Mouse (Mus musculus): ENCODE results near the gene Adgre4. TPM values are rescaled to one million over a fixed set of nuclear protein-coding genes. Genes with fewer than 3 reads are reported as not detected.

The Adgre4 gene
- 0.08 and 0.11 TPM in 2 replicates for polyA plus RNA-seq (2016; fragmentation: Nextera tagmentation; extraction: Ambion mirVana)

DNA sequence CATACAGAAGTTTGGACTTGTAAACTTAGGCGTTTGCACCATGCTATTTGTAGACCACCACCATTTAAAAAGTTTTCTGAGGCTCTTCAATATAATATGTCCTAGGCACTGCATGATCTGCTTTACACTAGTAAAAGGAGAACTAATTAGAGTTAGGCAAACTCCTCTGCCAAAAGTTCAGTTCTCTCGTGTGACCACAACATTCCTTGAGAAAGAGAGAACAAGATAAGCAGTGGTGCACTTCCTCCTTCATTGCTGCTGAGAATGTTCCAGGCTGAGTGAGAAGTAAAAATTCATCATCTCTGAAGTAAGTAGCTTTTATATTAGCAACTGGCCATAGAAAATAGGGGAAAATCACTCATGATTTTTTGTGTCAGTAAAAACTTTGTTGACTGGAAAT is at the start of gene Adgre4:
Adgre4 (plus strand) TSS at position 199 of the 400 bp plus-strand sequence.
- ATAC-seq (ENCODE audit: insufficient number of reproducible peaks, insufficient read depth, low FRiP score, low TSS enrichment, low read depth): no peak
- H3K9me3 ChIP-seq: no peaks in the 10 kb centered on the region

DNA sequence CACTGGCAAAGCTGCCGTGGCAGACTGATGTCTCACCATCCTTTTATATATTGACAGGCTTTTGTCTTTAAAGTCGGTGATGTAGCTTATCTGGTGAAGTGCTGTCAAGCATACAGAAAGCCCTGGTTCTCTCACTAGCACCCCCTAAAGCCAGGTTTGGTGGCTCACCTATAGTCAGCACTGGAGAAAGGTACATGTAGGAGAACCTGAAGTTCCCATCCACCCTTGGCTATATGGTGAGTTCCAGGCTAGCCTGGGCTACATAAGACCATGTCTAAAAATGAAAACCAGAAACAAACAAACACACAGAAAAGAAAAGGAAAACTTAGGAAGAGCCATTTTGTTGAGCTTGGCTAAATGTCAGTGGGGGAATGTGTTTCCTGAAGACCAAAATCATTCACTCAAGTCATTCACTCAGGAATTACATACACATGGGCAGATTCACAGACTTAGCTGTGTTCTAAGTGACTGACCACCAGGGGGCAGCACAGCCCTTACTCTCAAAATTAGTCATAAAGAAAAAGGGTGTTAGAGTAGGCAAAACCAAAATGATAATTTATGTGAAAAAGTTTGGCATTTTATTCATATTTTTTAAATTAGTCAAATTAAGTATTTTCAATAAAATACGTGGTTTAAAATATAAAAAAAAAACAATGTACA is 47.5 kb upstream of the Adgre4 start:
- Histone ChIP-seq H3K4me2 (no peak overlapping the region), H3K4me1 (replicated peaks) (no peaks in the 10 kb centered on the region), H3K9ac (replicated peaks) (no peak overlapping the region), H3K9me3 (no peaks in the 10 kb centered on the region), H3K27ac (no peak overlapping the region), H3K27me3 (no peaks in the 10 kb centered on the region), H3K4me3 (replicated peaks) (no peak overlapping the region), H3K36me3 (peaks cover 32% of the 10 kb centered on the region)
- ATAC-seq (ENCODE audit: insufficient number of reproducible peaks, insufficient read depth, low FRiP score, low TSS enrichment, low read depth): no peak
- 70% methylated on average over 3 of the region's 3 CpGs for WGBS

More for the DNA sequence above, at the start of gene Adgre4:
- no peak within 1 kb of the TSS for H3K27ac ChIP-seq
- WGBS: 59% methylated on average over 2 of the region's 2 CpGs
- H3K27me3 ChIP-seq: no peaks in the 10 kb centered on the region
- no peaks in the 10 kb centered on the region for H3K4me1 ChIP-seq (replicated peaks)
- H3K4me2 ChIP-seq: no peak within 1 kb of the TSS
- no peak within 1 kb of the TSS for H3K9ac ChIP-seq (replicated peaks)
- H3K36me3 ChIP-seq: no peaks in the 10 kb centered on the region
- no peak within 1 kb of the TSS for H3K4me3 ChIP-seq (replicated peaks)

DNA sequence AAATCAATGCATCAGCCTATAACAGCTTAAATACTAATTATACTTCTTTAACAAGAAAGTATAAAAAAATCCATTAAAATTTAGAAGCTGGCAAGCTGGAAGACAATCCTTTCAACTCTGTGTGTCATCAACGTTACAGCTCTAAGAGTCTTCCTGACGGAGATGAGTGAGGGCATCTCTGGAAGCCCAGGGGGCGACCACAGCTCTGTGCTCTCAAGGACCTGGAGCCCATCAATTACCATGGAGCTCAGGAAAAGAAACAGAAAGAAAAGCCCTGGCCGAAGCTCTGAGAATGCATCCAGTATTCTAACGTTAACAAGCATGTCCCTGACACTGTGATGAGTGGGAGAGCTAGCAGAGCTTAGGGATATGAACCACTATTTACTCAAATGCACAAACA is 46.9 kb upstream of the Adgre4 start:
- WGBS: 81% methylated on average over 5 of the region's 5 CpGs

DNA sequence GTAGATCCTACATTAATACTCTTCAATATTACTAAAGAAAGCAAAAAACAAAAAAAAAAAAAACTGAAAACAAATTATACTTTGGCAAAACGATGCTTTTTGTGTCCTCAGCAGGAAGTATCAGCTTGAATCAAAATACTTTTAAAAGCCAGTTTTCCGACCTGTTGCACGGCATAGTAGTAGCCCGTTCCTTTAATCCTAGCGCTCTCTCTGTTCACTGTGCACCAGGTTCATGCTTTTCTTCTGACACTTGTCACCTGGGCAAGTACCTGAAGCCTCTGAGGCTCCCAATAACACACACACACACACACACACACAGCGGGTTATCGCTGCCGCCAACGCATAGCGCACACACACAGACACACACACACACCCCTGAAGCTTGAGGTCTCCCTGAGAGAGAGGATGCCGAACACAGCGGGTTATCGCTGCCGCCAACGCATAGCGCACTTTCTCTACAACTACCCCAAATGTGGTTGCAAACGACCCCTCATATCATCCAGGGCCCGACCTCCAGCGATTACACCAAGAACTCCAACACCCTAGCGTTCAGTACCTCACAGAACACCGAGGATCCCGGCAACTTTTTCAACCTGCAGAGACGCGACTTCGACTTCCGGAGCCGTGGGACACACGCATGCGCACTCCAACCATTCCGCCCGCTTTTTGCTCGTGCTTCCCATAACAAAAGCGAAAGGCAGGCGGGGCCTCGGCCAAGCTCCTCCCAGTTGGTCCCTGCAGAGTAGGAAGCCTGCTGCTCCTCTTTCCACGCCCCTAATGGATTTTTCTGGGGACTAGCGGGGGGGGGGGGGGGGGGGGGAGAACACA is 37.6 kb upstream of the Adgre4 start, which contains the start of gene Pot1b:
Pot1b (minus strand) TSS at position 645 of the 828 bp plus-strand sequence.
- Histone ChIP-seq H3K27ac (peak within 1 kb of the TSS; percentile 62), H3K9ac (replicated peaks) (peak within 1 kb of the TSS; percentile 70), H3K4me3 (replicated peaks) (peak within 1 kb of the TSS; percentile 75), H3K36me3 (peaks cover 15% of the 10 kb centered on the region), H3K4me1 (replicated peaks) (no peaks in the 10 kb centered on the region), H3K27me3 (no peaks in the 10 kb centered on the region), H3K4me2 (peak within 1 kb of the TSS; percentile 70), H3K9me3 (no peaks in the 10 kb centered on the region)
- WGBS: under 1% methylated on average over 37 of the region's 37 CpGs
- ATAC-seq (ENCODE audit: insufficient number of reproducible peaks, insufficient read depth, low FRiP score, low TSS enrichment, low read depth): peak; percentile 98

More for the DNA sequence above, 46.9 kb upstream of the Adgre4 start:
- H3K27ac ChIP-seq: no peak overlapping the region
- no peaks in the 10 kb centered on the region for H3K27me3 ChIP-seq
- H3K4me2 ChIP-seq: no peak overlapping the region
- H3K9me3 ChIP-seq: no peaks in the 10 kb centered on the region
- H3K36me3 ChIP-seq: peaks cover 26% of the 10 kb centered on the region
- H3K4me3 ChIP-seq (replicated peaks): no peak overlapping the region
- no peak for ATAC-seq (ENCODE audit: insufficient number of reproducible peaks, insufficient read depth, low FRiP score, low TSS enrichment, low read depth)
- H3K9ac ChIP-seq (replicated peaks): no peak overlapping the region
- H3K4me1 ChIP-seq (replicated peaks): no peaks in the 10 kb centered on the region

DNA sequence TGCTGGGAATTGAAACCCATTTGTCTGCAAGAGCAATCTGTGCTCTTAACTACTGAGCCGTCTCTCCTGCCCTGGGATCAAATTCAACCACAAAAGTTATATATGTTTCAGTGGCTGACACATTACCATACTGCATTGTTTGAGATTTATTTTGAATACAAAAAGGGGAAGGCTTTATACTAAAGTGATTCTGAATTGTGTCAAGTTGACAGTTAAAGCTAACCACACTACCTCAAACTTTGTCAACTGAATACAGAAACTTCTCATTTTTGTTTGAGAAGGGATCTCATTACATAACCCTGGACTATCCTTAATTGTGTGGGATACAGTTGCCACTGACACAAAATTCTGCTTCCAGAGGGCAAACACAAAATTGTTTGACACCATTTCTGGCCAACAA is 28.5 kb upstream of the Adgre4 start:
- Histone ChIP-seq H3K36me3 (no peaks in the 10 kb centered on the region), H3K27me3 (no peaks in the 10 kb centered on the region), H3K27ac (no peak overlapping the region), H3K4me1 (replicated peaks) (no peaks in the 10 kb centered on the region), H3K4me3 (replicated peaks) (no peak overlapping the region), H3K9me3 (no peaks in the 10 kb centered on the region), H3K4me2 (no peak overlapping the region), H3K9ac (replicated peaks) (no peak overlapping the region)
- WGBS: 67% methylated on average over 1 of the region's 1 CpGs
- no peak for ATAC-seq (ENCODE audit: insufficient number of reproducible peaks, insufficient read depth, low FRiP score, low TSS enrichment, low read depth)

DNA sequence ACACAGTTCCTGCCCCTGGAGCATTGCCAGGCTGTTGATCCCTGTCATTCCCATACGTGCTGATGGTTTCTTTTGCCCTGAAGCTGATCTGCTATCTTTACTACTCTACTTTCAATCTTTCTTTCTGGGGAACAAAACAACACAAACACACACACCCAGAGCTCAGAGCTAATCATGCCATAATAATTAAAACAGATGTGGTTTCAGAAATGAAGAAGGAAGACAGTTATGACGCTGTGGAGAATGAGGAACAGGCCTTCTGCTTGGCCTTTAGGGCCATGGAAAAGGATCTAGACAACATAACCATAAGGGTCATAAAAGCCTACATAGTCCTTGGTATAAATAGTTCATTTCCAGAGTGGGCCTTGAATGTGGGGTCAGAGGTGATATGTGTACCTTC is 27.5 kb upstream of the Adgre4 start:
- ATAC-seq (ENCODE audit: insufficient number of reproducible peaks, insufficient read depth, low FRiP score, low TSS enrichment, low read depth): no peak
- no peaks in the 10 kb centered on the region for H3K9me3 ChIP-seq

DNA sequence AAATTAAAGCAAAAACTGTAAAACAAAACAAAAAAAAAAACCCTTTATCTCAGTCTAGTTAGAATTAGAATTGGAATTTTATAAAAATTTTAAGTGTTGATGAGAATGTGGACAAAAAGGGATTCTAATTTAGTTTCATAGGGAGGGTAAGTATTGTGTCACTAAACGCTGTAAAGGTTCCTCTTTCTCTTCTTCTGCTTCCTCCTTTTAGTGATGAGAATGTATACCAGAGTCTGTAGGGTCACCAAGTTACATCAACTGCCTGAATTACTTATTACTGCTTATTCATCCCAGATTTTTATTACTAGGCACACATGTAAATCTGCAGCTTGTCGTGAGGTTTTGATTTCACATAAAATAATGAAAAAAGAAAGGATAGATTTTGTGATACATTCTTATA is 23.6 kb upstream of the Adgre4 start:
- Histone ChIP-seq H3K27me3 (no peaks in the 10 kb centered on the region), H3K4me3 (replicated peaks) (no peak overlapping the region), H3K9me3 (no peaks in the 10 kb centered on the region), H3K36me3 (no peaks in the 10 kb centered on the region), H3K4me2 (no peak overlapping the region), H3K27ac (no peak overlapping the region), H3K9ac (replicated peaks) (no peak overlapping the region), H3K4me1 (replicated peaks) (no peaks in the 10 kb centered on the region)
- no peak for ATAC-seq (ENCODE audit: insufficient number of reproducible peaks, insufficient read depth, low FRiP score, low TSS enrichment, low read depth)
- WGBS: 82% methylated on average over 2 of the region's 2 CpGs

More for the DNA sequence above, 27.5 kb upstream of the Adgre4 start:
- no peak overlapping the region for H3K9ac ChIP-seq (replicated peaks)
- H3K36me3 ChIP-seq: no peaks in the 10 kb centered on the region
- H3K4me3 ChIP-seq (replicated peaks): no peak overlapping the region
- H3K4me2 ChIP-seq: no peak overlapping the region
- WGBS: 68% methylated on average over 2 of the region's 2 CpGs
- no peak overlapping the region for H3K27ac ChIP-seq
- H3K4me1 ChIP-seq (replicated peaks): no peaks in the 10 kb centered on the region
- H3K27me3 ChIP-seq: no peaks in the 10 kb centered on the region

DNA sequence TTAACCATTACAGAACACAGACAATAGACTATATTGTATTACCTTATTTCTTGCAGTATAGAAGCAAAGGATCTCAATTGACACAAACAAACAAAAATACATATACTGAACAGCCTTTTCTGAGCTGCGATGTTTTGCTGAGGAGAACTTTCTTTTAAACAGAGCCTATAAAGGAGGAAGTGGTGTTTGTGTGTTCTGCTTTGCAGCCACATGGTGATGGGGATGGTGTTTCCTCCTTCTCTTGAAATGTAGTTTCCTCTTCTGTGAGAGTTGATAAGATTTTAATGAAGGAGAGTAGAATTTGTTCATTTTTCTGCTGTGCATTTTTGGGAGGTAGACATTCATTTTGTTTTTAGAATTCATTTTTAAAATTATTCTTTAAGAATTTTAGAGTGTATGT is 13.1 kb upstream of the Adgre4 start:
- no peaks in the 10 kb centered on the region for H3K4me1 ChIP-seq (replicated peaks)
- no peak overlapping the region for H3K4me3 ChIP-seq (replicated peaks)
- H3K36me3 ChIP-seq: no peaks in the 10 kb centered on the region
- no peak overlapping the region for H3K27ac ChIP-seq
- H3K4me2 ChIP-seq: no peak overlapping the region
- ATAC-seq (ENCODE audit: insufficient number of reproducible peaks, insufficient read depth, low FRiP score, low TSS enrichment, low read depth): no peak
- WGBS: 82% methylated on average over 1 of the region's 1 CpGs
- H3K27me3 ChIP-seq: no peaks in the 10 kb centered on the region
- no peak overlapping the region for H3K9ac ChIP-seq (replicated peaks)
- no peaks in the 10 kb centered on the region for H3K9me3 ChIP-seq

DNA sequence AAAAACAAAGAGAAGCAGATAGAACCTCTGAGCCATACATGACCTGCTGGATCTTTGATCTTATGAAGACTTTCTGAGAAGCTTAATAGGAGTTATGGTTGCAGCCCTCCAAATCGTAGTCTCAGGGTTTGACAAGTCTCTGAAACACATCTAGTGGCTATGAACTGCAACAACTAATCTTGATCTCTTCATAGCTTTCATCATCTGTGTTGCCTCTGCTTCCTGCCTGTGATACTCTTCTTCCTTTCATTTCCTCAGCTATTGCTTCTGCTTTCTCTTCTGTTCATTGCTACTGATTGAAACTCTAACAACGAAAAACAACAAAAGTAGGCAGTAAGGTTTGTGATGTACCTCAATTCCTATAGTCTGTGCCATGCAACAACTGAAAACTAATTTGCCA is 1.4 kb downstream of the Adgre4 start:
- H3K9me3 ChIP-seq: no peaks in the 10 kb centered on the region
- 62% methylated on average over 2 of the region's 2 CpGs for WGBS
- no peaks in the 10 kb centered on the region for H3K36me3 ChIP-seq
- H3K27ac ChIP-seq: no peak overlapping the region
- H3K4me1 ChIP-seq (replicated peaks): no peaks in the 10 kb centered on the region
- ATAC-seq (ENCODE audit: insufficient number of reproducible peaks, insufficient read depth, low FRiP score, low TSS enrichment, low read depth): no peak
- no peak overlapping the region for H3K4me2 ChIP-seq
- H3K27me3 ChIP-seq: no peaks in the 10 kb centered on the region
- H3K9ac ChIP-seq (replicated peaks): no peak overlapping the region
- H3K4me3 ChIP-seq (replicated peaks): no peak overlapping the region

DNA sequence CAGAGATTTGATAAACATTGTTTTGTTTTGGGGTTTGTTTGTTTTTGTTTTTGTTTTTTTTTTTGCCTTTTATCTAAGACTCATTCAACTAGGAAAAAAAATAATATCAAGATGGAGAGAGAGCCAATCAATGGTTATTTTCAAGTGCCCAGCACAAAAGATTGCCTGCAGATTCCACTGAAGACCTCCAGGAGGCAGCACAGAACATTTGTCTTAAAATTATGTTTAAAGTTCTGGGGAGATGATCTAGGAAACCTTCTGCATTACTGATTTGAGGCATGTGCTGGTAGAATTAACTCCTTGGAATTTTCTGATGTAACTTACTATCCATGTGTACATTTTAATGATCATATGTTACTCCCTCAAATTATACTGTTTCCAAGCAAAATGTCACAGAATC is 63.9 kb downstream of the Adgre4 start:
- ATAC-seq (ENCODE audit: insufficient number of reproducible peaks, insufficient read depth, low FRiP score, low TSS enrichment, low read depth): no peak
- H3K4me3 ChIP-seq (replicated peaks): no peak overlapping the region
- H3K4me1 ChIP-seq (replicated peaks): no peaks in the 10 kb centered on the region
- H3K27me3 ChIP-seq: no peaks in the 10 kb centered on the region
- H3K36me3 ChIP-seq: no peaks in the 10 kb centered on the region
- no peak overlapping the region for H3K9ac ChIP-seq (replicated peaks)
- no peak overlapping the region for H3K4me2 ChIP-seq
- no peak overlapping the region for H3K27ac ChIP-seq
- H3K9me3 ChIP-seq: no peaks in the 10 kb centered on the region

DNA sequence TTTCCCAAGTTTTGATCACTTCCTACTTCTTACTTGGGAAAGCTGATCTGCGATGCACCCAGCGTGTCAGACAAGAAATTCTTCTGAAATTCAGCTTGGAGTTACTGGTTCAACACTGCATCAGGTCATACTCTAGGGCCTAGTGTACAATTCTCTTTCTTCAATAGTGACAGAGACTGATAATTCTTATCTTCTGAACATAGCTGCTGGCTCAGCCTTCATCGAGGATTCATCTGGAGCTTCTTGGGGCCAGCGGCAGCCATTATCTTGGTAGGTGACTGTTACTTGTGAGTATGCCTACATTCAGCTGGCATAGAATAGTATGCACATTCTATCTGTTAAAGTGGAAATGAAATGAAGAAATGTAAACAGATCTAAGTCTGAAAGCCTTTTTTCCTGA is 67.1 kb downstream of the Adgre4 start:
- no peak for ATAC-seq (ENCODE audit: insufficient number of reproducible peaks, insufficient read depth, low FRiP score, low TSS enrichment, low read depth)
- no peak overlapping the region for H3K4me3 ChIP-seq (replicated peaks)
- no peaks in the 10 kb centered on the region for H3K9me3 ChIP-seq
- H3K36me3 ChIP-seq: no peaks in the 10 kb centered on the region
- no peak overlapping the region for H3K4me2 ChIP-seq
- no peak overlapping the region for H3K27ac ChIP-seq
- 91% methylated on average over 4 of the region's 4 CpGs for WGBS
- H3K27me3 ChIP-seq: no peaks in the 10 kb centered on the region
- no peaks in the 10 kb centered on the region for H3K4me1 ChIP-seq (replicated peaks)
- H3K9ac ChIP-seq (replicated peaks): no peak overlapping the region
